Mouse (Mus musculus): ENCODE data around the gene Pbrm1.

- TF ChIP-seq CTCF (IDR thresholded peaks at IDR 0.05; ENCODE audit: control insufficient read depth, insufficient read depth, insufficient read length) (no peak), CEBPB (IDR thresholded peaks at IDR 0.05; ENCODE audit: low read depth) (no peak), MAX (IDR thresholded peaks at IDR 0.05) (no peak), FOSL1 (IDR thresholded peaks at IDR 0.05; ENCODE audit: insufficient read depth, low read length, poor library complexity, severe bottlenecking) (no peak)
Observed at GRCm38 (mm10) chr14:31115522-31115921, 96.6 kb downstream of the Pbrm1 start.
